Mouse (Mus musculus) myocyte (in vitro differentiated cells): ENCODE measurements around the gene Nme4.

Source experiments
- MAX ChIP-seq: IDR thresholded peaks from one replicate; pipeline ENCODE4 v1.6.1; 2011; ENCODE audit warnings: low read depth, mild to moderate bottlenecking, control low read depth
- MYOD1 ChIP-seq, 3 experiments: IDR thresholded peaks; one replicate each; pipeline ENCODE4 v1.6.1; 2011; ENCODE audit warnings: control low read depth in 2 of 3, low read depth in 2 of 3, mild to moderate bottlenecking in 2 of 3, moderate library complexity in 1 of 3; ENCODE audit not compliant: insufficient read length in 2 of 3, control insufficient read depth in 1 of 3
- MYOG ChIP-seq, 3 experiments: IDR thresholded peaks; one replicate each; pipeline ENCODE4 v1.6.1; 2011; ENCODE audit warnings: control low read depth in 2 of 3, low read depth in 2 of 3, mild to moderate bottlenecking in 2 of 3; ENCODE audit not compliant: insufficient read length in 2 of 3, control insufficient read depth in 1 of 3, insufficient read depth in 1 of 3
- POLR2A ChIP-seq: IDR thresholded peaks from one replicate; pipeline ENCODE4 v1.6.1; 2011; ENCODE audit warnings: low read depth, mild to moderate bottlenecking, control low read depth, moderate library complexity; ENCODE audit not compliant: insufficient read length
- POLR2AphosphoS2 ChIP-seq: IDR thresholded peaks from one replicate; pipeline ENCODE4 v1.6.1; 2011; ENCODE audit warnings: low read depth, control low read depth; ENCODE audit not compliant: insufficient read length
- TCF12 ChIP-seq: IDR thresholded peaks from one replicate; pipeline ENCODE4 v1.6.1; 2011; ENCODE audit warnings: mild to moderate bottlenecking, control low read depth; ENCODE audit not compliant: poor library complexity, insufficient read depth, severe bottlenecking
- USF1 ChIP-seq: IDR thresholded peaks from one replicate; pipeline ENCODE4 v1.6.1; 2011; ENCODE audit warnings: low read depth, mild to moderate bottlenecking, control low read depth, moderate library complexity

- no peak for TF ChIP-seq MAX
- no peak for TF ChIP-seq POLR2A
- TF ChIP-seq POLR2AphosphoS2 = no peak
- no peak for TF ChIP-seq TCF12
- no peak for TF ChIP-seq MYOG (IDR thresholded peaks at IDR 0.05; ENCODE audit: control insufficient read depth in 1 of 3, insufficient read depth in 1 of 3, insufficient read length in 2 of 3, low read depth in 2 of 3)
- TF ChIP-seq USF1 = no peak
- no peak for TF ChIP-seq MYOD1 (IDR thresholded peaks at IDR 0.05; ENCODE audit: control insufficient read depth in 1 of 3, insufficient read length in 2 of 3, low read depth in 2 of 3)
Observed at GRCm38 (mm10) chr17:26131062-26131732, 35.8 kb upstream of the Nme4 start.
